Mouse (Mus musculus): ENCODE data around the gene Hspa12b. TPM values are rescaled to one million over a fixed set of nuclear protein-coding genes. Genes with fewer than 3 reads are reported as not detected.

Gene Hspa12b
- polyA plus RNA-seq, 1 experiment = 8.0 TPM

GRCm38 (mm10) chr2:131124166-131124565, 2.9 kb upstream of the Hspa12b start:
- TF ChIP-seq POLR2A (IDR thresholded peaks at IDR 0.05; ENCODE audit: borderline replicate concordance, insufficient read depth, low read length) = no peak
- no peak for TF ChIP-seq CTCF (IDR thresholded peaks at IDR 0.05; ENCODE audit: borderline replicate concordance, insufficient read depth, low read depth, low read length)
- 38% methylated on average over 3 of the region's 3 CpGs for WGBS
- DNase-seq = no peak
- Histone ChIP-seq H3K4me1 (ENCODE audit: control insufficient read depth, insufficient read depth, low read length) (no peaks in the 10 kb centered on the region), H3K27ac (ENCODE audit: insufficient read depth, low read length) (no peak overlapping the region), H3K27me3 (ENCODE audit: control insufficient read depth, insufficient read depth, low read length) (no peaks in the 10 kb centered on the region), H3K4me3 (replicated peaks; ENCODE audit: insufficient read depth, low read depth, low read length) (no peak overlapping the region)

GRCm38 (mm10) chr2:131125157-131125963, 1.7 kb upstream of the Hspa12b start:
- Histone ChIP-seq H3K27ac (ENCODE audit: insufficient read depth, low read length) (no peak overlapping the region), H3K27me3 (ENCODE audit: control insufficient read depth, insufficient read depth, low read length) (no peaks in the 10 kb centered on the region), H3K4me1 (ENCODE audit: control insufficient read depth, insufficient read depth, low read length) (no peaks in the 10 kb centered on the region), H3K4me3 (replicated peaks; ENCODE audit: insufficient read depth, low read depth, low read length) (no peak overlapping the region)
- 91% methylated on average over 9 of the region's 9 CpGs for WGBS
- TF ChIP-seq CTCF (IDR thresholded peaks at IDR 0.05; ENCODE audit: borderline replicate concordance, insufficient read depth, low read depth, low read length) (no peak), POLR2A (IDR thresholded peaks at IDR 0.05; ENCODE audit: borderline replicate concordance, insufficient read depth, low read length) (no peak)
- DNase-seq = no peak

GRCm38 (mm10) chr2:131125964-131126815, 890 bp upstream of the Hspa12b start:
- DNase-seq = no peak
- H3K27ac ChIP-seq (ENCODE audit: insufficient read depth, low read length) = no peak overlapping the region

GRCm38 (mm10) chr2:131128211-131128610, 1.1 kb downstream of the Hspa12b start:
- no peak overlapping the region for H3K27ac ChIP-seq (ENCODE audit: insufficient read depth, low read length)

More at GRCm38 (mm10) chr2:131125964-131126815, 890 bp upstream of the Hspa12b start:
- H3K4me3 ChIP-seq (replicated peaks; ENCODE audit: insufficient read depth, low read depth, low read length) = no peak overlapping the region
- H3K4me1 ChIP-seq (ENCODE audit: control insufficient read depth, insufficient read depth, low read length) = no peaks in the 10 kb centered on the region
- no peak for TF ChIP-seq POLR2A (IDR thresholded peaks at IDR 0.05; ENCODE audit: borderline replicate concordance, insufficient read depth, low read length)
- no peak for TF ChIP-seq CTCF (IDR thresholded peaks at IDR 0.05; ENCODE audit: borderline replicate concordance, insufficient read depth, low read depth, low read length)
- H3K27me3 ChIP-seq (ENCODE audit: control insufficient read depth, insufficient read depth, low read length) = no peaks in the 10 kb centered on the region
- 59% methylated on average over 9 of the region's 9 CpGs for WGBS

GRCm38 (mm10) chr2:131128636-131129157, 1.6 kb downstream of the Hspa12b start:
- H3K4me3 ChIP-seq (replicated peaks; ENCODE audit: insufficient read depth, low read depth, low read length) = no peak overlapping the region
- DNase-seq = no peak
- WGBS = 68% methylated on average over 3 of the region's 3 CpGs
- H3K27me3 ChIP-seq (ENCODE audit: control insufficient read depth, insufficient read depth, low read length) = no peaks in the 10 kb centered on the region
- no peaks in the 10 kb centered on the region for H3K4me1 ChIP-seq (ENCODE audit: control insufficient read depth, insufficient read depth, low read length)
- TF ChIP-seq CTCF (IDR thresholded peaks at IDR 0.05; ENCODE audit: borderline replicate concordance, insufficient read depth, low read depth, low read length) (no peak), POLR2A (IDR thresholded peaks at IDR 0.05; ENCODE audit: borderline replicate concordance, insufficient read depth, low read length) (no peak)
- no peak overlapping the region for H3K27ac ChIP-seq (ENCODE audit: insufficient read depth, low read length)

More at GRCm38 (mm10) chr2:131128211-131128610, 1.1 kb downstream of the Hspa12b start:
- WGBS = 87% methylated on average over 5 of the region's 5 CpGs
- Histone ChIP-seq H3K4me1 (ENCODE audit: control insufficient read depth, insufficient read depth, low read length) (no peaks in the 10 kb centered on the region), H3K4me3 (replicated peaks; ENCODE audit: insufficient read depth, low read depth, low read length) (no peak overlapping the region), H3K27me3 (ENCODE audit: control insufficient read depth, insufficient read depth, low read length) (no peaks in the 10 kb centered on the region)
- TF ChIP-seq CTCF (IDR thresholded peaks at IDR 0.05; ENCODE audit: borderline replicate concordance, insufficient read depth, low read depth, low read length) (no peak), POLR2A (IDR thresholded peaks at IDR 0.05; ENCODE audit: borderline replicate concordance, insufficient read depth, low read length) (no peak)
- no peak for DNase-seq

- WGBS = 80% methylated on average over 5 of the region's 5 CpGs
- Histone ChIP-seq H3K27ac (ENCODE audit: insufficient read depth, low read length) (no peak overlapping the region), H3K4me3 (replicated peaks; ENCODE audit: insufficient read depth, low read depth, low read length) (no peak overlapping the region), H3K27me3 (ENCODE audit: control insufficient read depth, insufficient read depth, low read length) (no peaks in the 10 kb centered on the region), H3K4me1 (ENCODE audit: control insufficient read depth, insufficient read depth, low read length) (no peaks in the 10 kb centered on the region)
- TF ChIP-seq CTCF (IDR thresholded peaks at IDR 0.05; ENCODE audit: borderline replicate concordance, insufficient read depth, low read depth, low read length) (no peak), POLR2A (IDR thresholded peaks at IDR 0.05; ENCODE audit: borderline replicate concordance, insufficient read depth, low read length) (no peak)
- DNase-seq = no peak
Measured at GRCm38 (mm10) chr2:131129836-131130235, 2.8 kb downstream of the Hspa12b start.

GRCm38 (mm10) chr2:131130849-131131248, 3.8 kb downstream of the Hspa12b start:
- TF ChIP-seq CTCF (IDR thresholded peaks at IDR 0.05; ENCODE audit: borderline replicate concordance, insufficient read depth, low read depth, low read length) (no peak), POLR2A (IDR thresholded peaks at IDR 0.05; ENCODE audit: borderline replicate concordance, insufficient read depth, low read length) (no peak)
- 89% methylated on average over 2 of the region's 2 CpGs for WGBS
- H3K4me3 ChIP-seq (replicated peaks; ENCODE audit: insufficient read depth, low read depth, low read length) = no peak overlapping the region
- H3K4me1 ChIP-seq (ENCODE audit: control insufficient read depth, insufficient read depth, low read length) = no peaks in the 10 kb centered on the region
- no peaks in the 10 kb centered on the region for H3K27me3 ChIP-seq (ENCODE audit: control insufficient read depth, insufficient read depth, low read length)
- no peak for DNase-seq
- no peak overlapping the region for H3K27ac ChIP-seq (ENCODE audit: insufficient read depth, low read length)

Measured in cerebellum, adult 2 months (tissue).